Mouse (Mus musculus): Measurements from ENCODE around the gene Robo4. TPM values are rescaled to one million over a fixed set of nuclear protein-coding genes. Genes with fewer than 3 reads are reported as not detected.

Gene Robo4
- polyA plus RNA-seq, 1 experiment, result not detected

- Histone ChIP-seq H3K79me2 (ENCODE audit: control insufficient read depth, insufficient read depth) (no peaks in the 10 kb centered on the region), H3K36me3 (ENCODE audit: control insufficient read depth, insufficient read depth) (no peaks in the 10 kb centered on the region), H3K27me3 (ENCODE audit: control insufficient read depth, insufficient read depth, insufficient read length) (peaks cover 26% of the 10 kb centered on the region), H3ac (ENCODE audit: control insufficient read depth, insufficient read length) (no peak overlapping the region), H3K4me3 (no peak overlapping the region), H3K4me2 (ENCODE audit: low read depth) (no peak overlapping the region)
- no peak for TF ChIP-seq SRF (IDR thresholded peaks at IDR 0.05; ENCODE audit: control insufficient read depth, insufficient read length, low read depth)
- no peak for TF ChIP-seq CEBPB (IDR thresholded peaks at IDR 0.05; ENCODE audit: insufficient read depth, poor library complexity, severe bottlenecking)
- TF ChIP-seq E2F4 (IDR thresholded peaks at IDR 0.05; ENCODE audit: insufficient read depth), result no peak
- no peak for TF ChIP-seq MYOD1 (IDR thresholded peaks at IDR 0.05; ENCODE audit: control insufficient read depth in 1 of 3, insufficient read length in 2 of 3, low read depth in 2 of 3)
- TF ChIP-seq POLR2AphosphoS2 (IDR thresholded peaks at IDR 0.05; ENCODE audit: insufficient read length, low read depth), result no peak
- TF ChIP-seq MYOG (IDR thresholded peaks at IDR 0.05; ENCODE audit: control insufficient read depth in 1 of 3, insufficient read depth in 1 of 3, insufficient read length in 2 of 3, low read depth in 2 of 3), result no peak
- no peak for TF ChIP-seq TCF3 (IDR thresholded peaks at IDR 0.05; ENCODE audit: insufficient read length, low read depth)
- TF ChIP-seq USF1 (IDR thresholded peaks at IDR 0.05; ENCODE audit: low read depth), result no peak
- TF ChIP-seq MAX (IDR thresholded peaks at IDR 0.05; ENCODE audit: low read depth), result no peak
- TF ChIP-seq REST (IDR thresholded peaks at IDR 0.05; ENCODE audit: insufficient read depth, insufficient read length), result no peak
- TF ChIP-seq TCF12 (IDR thresholded peaks at IDR 0.05; ENCODE audit: insufficient read depth, poor library complexity, severe bottlenecking), result no peak
- TF ChIP-seq POLR2A (IDR thresholded peaks at IDR 0.05; ENCODE audit: insufficient read length, low read depth), result no peak
Measured at GRCm38 (mm10) chr9:37402501-37402900, 804 bp downstream of the Robo4 start.

DNA sequence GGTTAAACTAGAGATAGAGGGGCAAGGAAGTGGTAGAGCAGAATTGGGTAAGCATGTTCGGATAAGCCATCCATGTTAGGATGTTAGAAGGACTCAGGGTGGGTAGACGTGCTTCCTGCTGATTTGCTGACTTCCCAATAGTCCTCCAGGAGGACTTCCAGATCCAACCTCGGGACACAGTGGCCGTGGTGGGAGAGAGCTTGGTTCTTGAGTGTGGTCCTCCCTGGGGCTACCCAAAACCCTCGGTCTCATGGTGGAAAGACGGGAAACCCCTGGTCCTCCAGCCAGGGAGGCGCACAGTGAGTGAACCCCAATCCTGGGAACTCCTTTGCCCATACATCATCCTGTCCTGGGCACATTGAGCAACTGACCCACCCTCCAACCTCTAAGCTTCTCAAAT, 1.3 kb downstream of the Robo4 start:
- Histone ChIP-seq H3K27me3 (ENCODE audit: control insufficient read depth, insufficient read depth, insufficient read length) (peaks cover 31% of the 10 kb centered on the region), H3K4me2 (ENCODE audit: low read depth) (no peak overlapping the region), H3K36me3 (ENCODE audit: control insufficient read depth, insufficient read depth) (no peaks in the 10 kb centered on the region), H3K4me3 (no peak overlapping the region), H3ac (ENCODE audit: control insufficient read depth, insufficient read length) (no peak overlapping the region), H3K79me2 (ENCODE audit: control insufficient read depth, insufficient read depth) (no peaks in the 10 kb centered on the region)
- TF ChIP-seq POLR2A (IDR thresholded peaks at IDR 0.05; ENCODE audit: insufficient read length, low read depth) (no peak), POLR2AphosphoS2 (IDR thresholded peaks at IDR 0.05; ENCODE audit: insufficient read length, low read depth) (no peak), TCF12 (IDR thresholded peaks at IDR 0.05; ENCODE audit: insufficient read depth, poor library complexity, severe bottlenecking) (no peak), MYOD1 (IDR thresholded peaks at IDR 0.05; ENCODE audit: control insufficient read depth in 1 of 3, insufficient read length in 2 of 3, low read depth in 2 of 3) (no peak), MAX (IDR thresholded peaks at IDR 0.05; ENCODE audit: low read depth) (no peak), USF1 (IDR thresholded peaks at IDR 0.05; ENCODE audit: low read depth) (no peak)

DNA sequence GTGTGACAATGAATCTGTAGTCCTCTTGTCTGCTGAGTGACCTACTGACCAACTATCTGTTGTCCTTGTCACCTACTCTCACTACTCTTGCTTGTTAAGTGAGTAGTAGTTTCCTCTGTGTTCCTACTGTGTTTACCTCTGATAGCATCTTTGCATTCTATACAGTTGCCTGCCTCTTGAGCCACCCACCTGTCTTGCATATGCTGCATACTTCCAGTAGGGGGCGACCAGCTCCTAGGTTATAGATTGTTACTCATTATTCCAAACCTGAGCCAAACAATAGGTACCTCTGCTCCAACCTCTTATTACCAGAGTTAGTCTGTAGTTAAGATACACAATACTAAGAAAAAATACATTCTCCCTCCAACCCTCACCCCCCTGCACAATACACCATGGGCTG, 4.7 kb downstream of the Robo4 start:
- Histone ChIP-seq H3K4me3 (no peak overlapping the region), H3K79me2 (ENCODE audit: control insufficient read depth, insufficient read depth) (no peaks in the 10 kb centered on the region), H3K27me3 (ENCODE audit: control insufficient read depth, insufficient read depth, insufficient read length) (peaks cover 48% of the 10 kb centered on the region), H3K4me2 (ENCODE audit: low read depth) (no peak overlapping the region), H3ac (ENCODE audit: control insufficient read depth, insufficient read length) (no peak overlapping the region), H3K36me3 (ENCODE audit: control insufficient read depth, insufficient read depth) (no peaks in the 10 kb centered on the region)
- TF ChIP-seq MYOG (IDR thresholded peaks at IDR 0.05; ENCODE audit: control insufficient read depth in 1 of 3, insufficient read depth in 1 of 3, insufficient read length in 2 of 3, low read depth in 2 of 3) (no peak), CEBPB (IDR thresholded peaks at IDR 0.05; ENCODE audit: insufficient read depth, poor library complexity, severe bottlenecking) (no peak), POLR2A (IDR thresholded peaks at IDR 0.05; ENCODE audit: insufficient read length, low read depth) (no peak), REST (IDR thresholded peaks at IDR 0.05; ENCODE audit: insufficient read depth, insufficient read length) (no peak), MAX (IDR thresholded peaks at IDR 0.05; ENCODE audit: low read depth) (no peak), POLR2AphosphoS2 (IDR thresholded peaks at IDR 0.05; ENCODE audit: insufficient read length, low read depth) (no peak), MYOD1 (IDR thresholded peaks at IDR 0.05; ENCODE audit: control insufficient read depth in 1 of 3, insufficient read length in 2 of 3, low read depth in 2 of 3) (no peak), TCF12 (IDR thresholded peaks at IDR 0.05; ENCODE audit: insufficient read depth, poor library complexity, severe bottlenecking) (no peak), E2F4 (IDR thresholded peaks at IDR 0.05; ENCODE audit: insufficient read depth) (no peak), SRF (IDR thresholded peaks at IDR 0.05; ENCODE audit: control insufficient read depth, insufficient read length, low read depth) (no peak), TCF3 (IDR thresholded peaks at IDR 0.05; ENCODE audit: insufficient read length, low read depth) (no peak)

DNA sequence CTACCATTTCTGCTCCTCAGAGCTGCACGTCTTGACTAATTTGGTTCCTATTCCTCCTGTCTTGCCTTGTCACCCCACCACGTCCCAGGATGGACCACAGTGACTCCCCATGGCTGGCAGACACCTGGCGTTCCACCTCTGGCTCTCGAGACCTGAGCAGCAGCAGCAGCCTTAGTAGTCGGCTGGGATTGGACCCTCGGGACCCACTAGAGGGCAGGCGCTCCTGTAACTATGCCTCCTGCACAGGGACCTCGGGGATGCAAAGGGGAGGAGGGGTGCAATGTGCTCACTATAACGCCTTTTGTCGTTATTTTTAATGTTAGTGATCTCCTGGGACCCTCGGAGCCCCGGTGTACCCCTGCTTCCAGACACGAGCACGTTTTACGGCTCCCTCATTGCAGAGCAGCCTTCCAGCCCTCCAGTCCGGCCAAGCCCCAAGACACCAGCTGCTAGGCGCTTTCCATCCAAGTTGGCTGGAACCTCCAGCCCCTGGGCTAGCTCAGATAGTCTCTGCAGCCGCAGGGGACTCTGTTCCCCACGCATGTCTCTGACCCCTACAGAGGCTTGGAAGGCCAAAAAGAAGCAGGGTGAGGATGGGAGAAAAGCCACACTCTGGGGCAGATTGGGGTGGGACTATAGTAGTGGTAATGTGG, 6.3 kb downstream of the Robo4 start:
- Histone ChIP-seq H3K79me2 (ENCODE audit: control insufficient read depth, insufficient read depth) (no peaks in the 10 kb centered on the region), H3K36me3 (ENCODE audit: control insufficient read depth, insufficient read depth) (no peaks in the 10 kb centered on the region), H3ac (ENCODE audit: control insufficient read depth, insufficient read length) (no peak overlapping the region), H3K27me3 (ENCODE audit: control insufficient read depth, insufficient read depth, insufficient read length) (peaks cover 37% of the 10 kb centered on the region), H3K4me2 (ENCODE audit: low read depth) (no peak overlapping the region), H3K4me3 (no peak overlapping the region)
- TF ChIP-seq TCF12 (IDR thresholded peaks at IDR 0.05; ENCODE audit: insufficient read depth, poor library complexity, severe bottlenecking) (no peak), SRF (IDR thresholded peaks at IDR 0.05; ENCODE audit: control insufficient read depth, insufficient read length, low read depth) (no peak), REST (IDR thresholded peaks at IDR 0.05; ENCODE audit: insufficient read depth, insufficient read length) (no peak), TCF3 (IDR thresholded peaks at IDR 0.05; ENCODE audit: insufficient read length, low read depth) (no peak), E2F4 (IDR thresholded peaks at IDR 0.05; ENCODE audit: insufficient read depth) (no peak), POLR2AphosphoS2 (IDR thresholded peaks at IDR 0.05; ENCODE audit: insufficient read length, low read depth) (no peak), CEBPB (IDR thresholded peaks at IDR 0.05; ENCODE audit: insufficient read depth, poor library complexity, severe bottlenecking) (no peak), USF1 (IDR thresholded peaks at IDR 0.05; ENCODE audit: low read depth) (no peak), MAX (IDR thresholded peaks at IDR 0.05; ENCODE audit: low read depth) (no peak), POLR2A (IDR thresholded peaks at IDR 0.05; ENCODE audit: insufficient read length, low read depth) (no peak), MYOD1 (IDR thresholded peaks at IDR 0.05; ENCODE audit: control insufficient read depth in 1 of 3, insufficient read length in 2 of 3, low read depth in 2 of 3) (no peak), MYOG (IDR thresholded peaks at IDR 0.05; ENCODE audit: control insufficient read depth in 1 of 3, insufficient read depth in 1 of 3, insufficient read length in 2 of 3, low read depth in 2 of 3) (no peak)
